Mouse (Mus musculus) liver, postnatal 0 days (tissue): ENCODE results near the gene Ano10.

ENCODE experiments used
- CTCF ChIP-seq: sonication (generic); IDR thresholded peaks from 2 replicates; pipeline ENCODE4 v1.5.1; 2016; ENCODE audit warnings: antibody characterized with exemption, low read depth
- EP300 ChIP-seq: IDR thresholded peaks from 2 replicates; pipeline ENCODE4 v1.6.1; 2016; ENCODE audit warnings: antibody characterized with exemption, low read depth, mild to moderate bottlenecking

DNA sequence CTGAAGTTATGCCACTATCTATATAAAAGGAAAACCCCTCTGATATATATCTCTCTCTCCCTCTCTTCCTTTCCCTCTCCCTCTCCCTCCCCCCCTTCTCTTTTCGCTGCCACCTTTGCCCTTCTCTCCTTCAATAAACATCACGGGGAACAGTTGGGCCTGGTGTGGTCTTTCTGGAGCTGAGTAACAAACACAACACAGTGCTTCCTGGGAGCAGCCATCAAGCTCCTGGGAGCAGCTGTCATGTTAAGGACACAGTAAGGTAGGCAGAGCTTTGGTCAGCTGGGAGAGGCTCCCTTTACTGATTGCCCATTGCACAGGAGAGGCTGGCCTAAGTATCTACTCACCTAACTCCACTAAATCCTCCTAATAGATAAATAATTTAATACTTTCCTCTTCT lies 9.5 kb downstream of the Ano10 start:
- TF ChIP-seq CTCF = no peak
- TF ChIP-seq EP300 = no peak
